Mouse (Mus musculus) ES-Bruce4 (cell line): ENCODE measurements at regions not wholly inside any gene's neighbourhood (a gene's known extent, or its start where the extent isn't known, plus 50 kb on each side); places are given as distances from the start of the nearest gene placed in this dataset.

Experiments
- H3K27ac ChIP-seq: 2 replicates; pipeline ENCODE4 v1.5.1; 2012; ENCODE audit warnings: low read length, inconsistent platforms; ENCODE audit not compliant: insufficient read depth
- H3K27me3 ChIP-seq: 2 replicates; pipeline ENCODE4 v1.6.1; 2012; ENCODE audit warnings: mild to moderate bottlenecking, low read length, inconsistent platforms; ENCODE audit not compliant: control insufficient read depth, poor library complexity, insufficient read depth, severe bottlenecking
- H3K36me3 ChIP-seq: 2 replicates; pipeline ENCODE4 v1.6.1; 2012; ENCODE audit warnings: inconsistent platforms, mild to moderate bottlenecking, low read length, moderate library complexity; ENCODE audit not compliant: control insufficient read depth, poor library complexity, insufficient read depth, severe bottlenecking
- H3K4me1 ChIP-seq: one replicate; pipeline ENCODE4 v1.8.1; 2011; ENCODE audit warnings: low read length; ENCODE audit not compliant: control insufficient read depth, insufficient read depth
- H3K4me3 ChIP-seq: 2 replicates; pipeline ENCODE4 v1.5.1; 2011; ENCODE audit warnings: low read depth, mild to moderate bottlenecking, low read length
- H3K9ac ChIP-seq: 2 replicates; pipeline ENCODE4 v1.6.1; 2012; ENCODE audit warnings: low read depth, mild to moderate bottlenecking, inconsistent platforms; ENCODE audit not compliant: poor library complexity, severe bottlenecking
- H3K9me3 ChIP-seq: replicated peaks from 2 replicates; pipeline ENCODE4 v1.6.1; 2012; ENCODE audit warnings: mild to moderate bottlenecking, low read length, inconsistent platforms; ENCODE audit not compliant: control insufficient read depth, poor library complexity, insufficient read depth, severe bottlenecking
- CTCF ChIP-seq: IDR thresholded peaks from one replicate; pipeline ENCODE4 v1.8.1; 2011; ENCODE audit warnings: low read depth, low read length
- EP300 ChIP-seq: IDR thresholded peaks from 2 replicates; pipeline ENCODE4 v1.6.1; 2011; ENCODE audit warnings: low read depth, low read length; ENCODE audit not compliant: insufficient read depth
- POLR2A ChIP-seq: IDR thresholded peaks from one replicate; pipeline ENCODE4 v1.8.1; 2011; ENCODE audit warnings: low read length; ENCODE audit not compliant: insufficient read depth

DNA sequence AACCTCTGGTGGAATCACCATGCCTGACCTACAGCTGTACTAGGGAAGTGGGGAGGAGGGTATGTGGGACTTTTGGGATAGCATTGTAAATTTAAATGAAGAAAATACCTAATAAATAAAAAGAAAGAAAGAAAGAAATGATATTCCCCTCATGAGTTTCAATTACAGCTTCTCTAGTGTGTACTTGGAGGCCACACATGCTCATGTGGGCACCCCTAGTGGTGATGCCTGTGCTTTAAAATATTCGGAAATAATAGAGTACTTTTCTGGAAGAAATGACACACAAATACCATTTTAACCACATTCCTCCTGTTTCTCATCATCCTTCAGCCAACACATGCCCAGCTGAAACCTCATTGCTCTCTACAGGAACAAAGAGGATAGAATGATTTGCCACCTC is 1034.4 kb downstream of the Tlr4 start:
- H3K9me3 ChIP-seq, result no peaks in the 10 kb centered on the region; the same call in 1 of the 2 replicates
- H3K36me3 ChIP-seq, result no peaks in the 10 kb centered on the region
- H3K4me3 ChIP-seq, result no peak overlapping the region
- no peak overlapping the region for H3K9ac ChIP-seq
- H3K27ac ChIP-seq, result no peak overlapping the region
- no peaks in the 10 kb centered on the region for H3K27me3 ChIP-seq
- TF ChIP-seq POLR2A, result no peak
- H3K4me1 ChIP-seq, result no peaks in the 10 kb centered on the region

DNA sequence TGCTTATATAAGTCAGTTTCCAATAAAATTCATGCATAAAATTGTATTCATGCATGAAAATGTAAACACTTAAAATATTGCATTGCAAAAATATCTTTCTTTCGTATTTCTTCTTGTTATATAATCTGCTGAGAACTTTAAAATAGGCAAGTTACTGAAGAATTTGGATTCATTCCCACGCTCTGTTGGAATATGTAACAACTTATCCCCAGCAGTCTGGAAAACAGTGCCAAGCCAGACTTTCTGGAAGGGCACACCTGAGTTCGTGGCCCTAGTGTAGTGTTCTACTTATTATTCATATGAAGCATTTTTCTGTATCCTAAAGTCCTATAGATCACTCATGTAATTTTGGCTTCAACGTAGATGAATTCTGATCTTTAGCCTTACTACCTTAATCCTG is 1025.6 kb downstream of the Tlr4 start:
- TF ChIP-seq CTCF (no peak), POLR2A (no peak)
- no peak overlapping the region for H3K27ac ChIP-seq
- no peak overlapping the region for H3K9ac ChIP-seq
- H3K4me3 ChIP-seq, result no peak overlapping the region
- no peaks in the 10 kb centered on the region for H3K36me3 ChIP-seq
- H3K4me1 ChIP-seq, result no peaks in the 10 kb centered on the region
- H3K9me3 ChIP-seq, result no peaks in the 10 kb centered on the region; the same call in 1 of the 2 replicates
- H3K27me3 ChIP-seq, result no peaks in the 10 kb centered on the region

DNA sequence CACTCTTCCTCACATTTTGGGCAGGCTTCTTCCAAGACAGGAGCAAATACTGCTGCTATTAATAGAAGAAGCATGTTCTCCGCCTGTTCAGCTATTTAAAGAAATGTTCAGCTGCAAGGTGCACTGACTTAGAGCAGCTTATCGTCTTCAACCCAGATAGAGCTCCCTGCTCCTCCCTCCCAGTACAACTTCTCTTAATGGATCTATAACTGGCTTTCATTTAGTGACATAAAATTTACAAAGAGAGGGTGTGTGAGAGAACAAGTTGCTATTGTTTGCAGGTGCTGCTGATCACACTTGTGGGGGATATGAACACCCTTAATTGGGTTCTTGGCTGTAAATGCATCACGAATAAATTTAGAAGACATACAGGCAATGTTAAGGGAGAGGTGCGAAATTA is 1006.0 kb downstream of the Tlr4 start:
- no peak overlapping the region for H3K27ac ChIP-seq
- H3K4me1 ChIP-seq, result no peaks in the 10 kb centered on the region
- no peaks in the 10 kb centered on the region for H3K27me3 ChIP-seq
- no peaks in the 10 kb centered on the region for H3K36me3 ChIP-seq
- H3K9ac ChIP-seq, result no peak overlapping the region
- no peak overlapping the region for H3K4me3 ChIP-seq
- TF ChIP-seq CTCF (no peak), EP300 (no peak), POLR2A (no peak)
- H3K9me3 ChIP-seq, result no peaks in the 10 kb centered on the region

DNA sequence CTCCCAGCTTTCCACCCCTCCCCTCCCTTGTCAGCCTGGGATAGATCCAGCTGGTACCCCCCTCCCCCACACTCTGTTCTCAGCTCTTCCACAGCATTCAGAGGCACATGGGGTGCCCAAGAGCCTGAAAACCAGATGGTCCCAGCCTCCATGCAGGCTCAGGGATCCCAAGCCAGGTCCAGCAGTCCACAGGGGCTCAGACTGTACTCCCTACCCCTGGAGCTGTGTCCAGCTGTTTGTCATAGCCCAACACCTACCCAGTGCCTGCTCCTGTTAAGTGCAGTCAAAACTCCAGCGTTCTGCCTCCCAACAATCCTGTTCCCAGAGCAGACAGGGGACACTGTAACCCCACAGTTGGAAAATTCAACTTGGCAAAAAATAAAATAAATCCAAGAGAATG is 998.1 kb downstream of the Tlr4 start:
- H3K36me3 ChIP-seq, result no peaks in the 10 kb centered on the region
- no peaks in the 10 kb centered on the region for H3K4me1 ChIP-seq
- no peak overlapping the region for H3K9ac ChIP-seq
- no peak overlapping the region for H3K4me3 ChIP-seq
- no peak for TF ChIP-seq POLR2A
- TF ChIP-seq CTCF, result no peak
- TF ChIP-seq EP300, result no peak
- H3K9me3 ChIP-seq, result no peaks in the 10 kb centered on the region
- no peak overlapping the region for H3K27ac ChIP-seq
- no peaks in the 10 kb centered on the region for H3K27me3 ChIP-seq

DNA sequence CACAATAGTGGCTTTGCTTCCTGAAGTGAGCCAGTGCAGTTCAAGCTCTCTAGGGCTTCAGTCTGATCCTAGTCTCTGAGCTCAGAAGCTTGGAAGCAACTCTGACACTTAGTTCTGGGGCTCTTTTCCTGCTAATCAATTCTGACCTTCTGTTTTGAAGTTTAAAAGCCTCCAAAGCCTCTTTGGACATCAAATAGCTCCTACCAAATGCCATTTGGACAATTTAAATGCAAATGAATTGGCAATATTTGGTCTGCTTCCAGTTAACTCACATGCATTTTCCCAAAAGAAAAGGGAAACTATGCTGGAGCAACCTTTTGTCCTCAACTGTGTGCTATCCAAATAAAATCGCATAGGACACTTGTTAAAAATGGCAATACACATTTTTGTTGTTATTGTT is 968.7 kb downstream of the Tlr4 start:
- Histone ChIP-seq H3K36me3 (no peaks in the 10 kb centered on the region), H3K27ac (no peak overlapping the region), H3K9me3 (no peaks in the 10 kb centered on the region), H3K9ac (no peak overlapping the region), H3K4me1 (no peaks in the 10 kb centered on the region), H3K27me3 (no peaks in the 10 kb centered on the region), H3K4me3 (no peak overlapping the region)
- TF ChIP-seq EP300 (no peak), POLR2A (no peak), CTCF (no peak)
